Mouse (Mus musculus) ES-Bruce4 (cell line): ENCODE results near the gene Rptor.

Experiments
- CTCF ChIP-seq: IDR thresholded peaks from one replicate; pipeline ENCODE4 v1.8.1; 2011; ENCODE audit warnings: low read depth, low read length
- EP300 ChIP-seq: IDR thresholded peaks from 2 replicates; pipeline ENCODE4 v1.6.1; 2011; ENCODE audit warnings: low read depth, low read length; ENCODE audit not compliant: insufficient read depth
- POLR2A ChIP-seq: IDR thresholded peaks from one replicate; pipeline ENCODE4 v1.8.1; 2011; ENCODE audit warnings: low read length; ENCODE audit not compliant: insufficient read depth

- TF ChIP-seq POLR2A (no peak), CTCF (peak; percentile 90), EP300 (no peak)
These were observed 302.0 kb downstream of the Rptor start for GRCm38 (mm10) chr11:119904621-119905286.
